Mouse (Mus musculus): Measurements from ENCODE around the gene Olfr944.

Olfr944 gene

GRCm38 (mm10) chr9:39201620-39202019, at the start of gene Olfr944:
Gene Olfr944 (plus strand): TSS chr9:39201920.
- DNase-seq, result no peak

- DNase-seq, result no peak
Observed at GRCm38 (mm10) chr9:39152401-39152800, 49.3 kb upstream of the Olfr944 start.

GRCm38 (mm10) chr9:39166004-39166403, 35.7 kb upstream of the Olfr944 start, which contains the start of gene Olfr943:
Gene Olfr943 (plus strand): TSS chr9:39166304.
- DNase-seq, result no peak

- DNase-seq, result no peak
Observed at GRCm38 (mm10) chr9:39249894-39250293, 48.2 kb downstream of the Olfr944 start, which contains the start of gene Olfr1537. Gene Olfr1537 (minus strand): TSS chr9:39249994.
